Mouse (Mus musculus) telencephalon, adult 2 months (tissue): Measurements from ENCODE around the gene P2ry6.

Experiments
- DNase-seq: peaks from one replicate; pipeline ENCODE4 v3.0.0-alpha.2; 2011; ENCODE audit warnings: low read depth, low spot score

The P2ry6 gene

GRCm38 (mm10) chr7:100918176-100918575, 56.3 kb downstream of the P2ry6 start:
- no peak for DNase-seq

GRCm38 (mm10) chr7:100917751-100918150, 56.7 kb downstream of the P2ry6 start:
- no peak for DNase-seq

GRCm38 (mm10) chr7:100916526-100916925, 57.9 kb downstream of the P2ry6 start:
- no peak for DNase-seq

GRCm38 (mm10) chr7:100915204-100915603, 59.2 kb downstream of the P2ry6 start:
- no peak for DNase-seq

- no peak for DNase-seq
Observed at GRCm38 (mm10) chr7:100911791-100912190, 62.7 kb downstream of the P2ry6 start.

- no peak for DNase-seq
Observed at GRCm38 (mm10) chr7:100911246-100911770, 63.1 kb downstream of the P2ry6 start.

GRCm38 (mm10) chr7:100908567-100908966, 65.9 kb downstream of the P2ry6 start:
- DNase-seq = no peak

GRCm38 (mm10) chr7:100908061-100908460, 66.4 kb downstream of the P2ry6 start:
- DNase-seq = no peak

GRCm38 (mm10) chr7:100907231-100907630, 67.2 kb downstream of the P2ry6 start:
- DNase-seq = no peak

GRCm38 (mm10) chr7:100906029-100906789, 68.2 kb downstream of the P2ry6 start:
- DNase-seq = no peak

GRCm38 (mm10) chr7:100905037-100905436, 69.4 kb downstream of the P2ry6 start:
- DNase-seq = no peak

GRCm38 (mm10) chr7:100904612-100905011, 69.8 kb downstream of the P2ry6 start:
- DNase-seq = no peak

- no peak for DNase-seq
Observed at GRCm38 (mm10) chr7:100902451-100903137, 71.9 kb downstream of the P2ry6 start.

GRCm38 (mm10) chr7:100897828-100898227, 76.6 kb downstream of the P2ry6 start:
- no peak for DNase-seq

GRCm38 (mm10) chr7:100894833-100895226, 79.6 kb downstream of the P2ry6 start:
- no peak for DNase-seq

- DNase-seq = peak; percentile 50
Observed at GRCm38 (mm10) chr7:100894057-100894832, 80.2 kb downstream of the P2ry6 start.

GRCm38 (mm10) chr7:100893249-100894056, 81.0 kb downstream of the P2ry6 start:
- DNase-seq = no peak
